20 mouse cellular contexts compared by ENCODE assay signal in the genomic region with DNA sequence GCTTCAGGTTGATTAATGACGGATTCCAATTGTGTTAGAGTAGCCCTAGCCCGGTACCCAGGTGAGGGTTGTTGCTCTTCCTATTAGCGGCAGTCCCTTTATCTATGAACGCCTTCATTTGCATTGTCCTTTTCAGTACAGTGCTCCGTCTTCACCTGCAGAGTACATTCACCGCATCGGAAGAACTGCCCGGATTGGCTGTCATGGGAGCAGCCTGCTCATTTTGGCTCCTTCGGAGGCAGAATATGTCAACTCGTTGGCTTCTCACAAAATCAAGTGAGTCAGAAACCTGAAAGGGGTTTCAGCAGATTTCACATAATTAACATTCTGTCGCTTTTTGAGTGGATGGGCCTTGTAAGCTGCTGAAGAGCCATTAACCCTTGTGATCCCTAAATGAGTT. TPM values are rescaled to one million over a fixed set of nuclear protein-coding genes. Genes with fewer than 3 reads are reported as not detected.
"Had no signal": no experiment of that assay in that cellular context is flagged by ENCODE, and none has a peak within 500 bp of the region (broad histone marks: within the 10 kb centered on the region; RNA-seq: fewer than 3 reads in every experiment).

No protein-coding gene starts in this region.

- H3K4me1 ChIP-seq: lung, embryonic 15.5 days; megakaryocyte, embryonic 14.5 days; midbrain, embryonic 15.5 days; neural tube, embryonic 12.5 days; stomach, embryonic 15.5 days had no signal

- H3K27ac ChIP-seq: lung, embryonic 15.5 days; macrophage; midbrain, embryonic 13.5 days; midbrain, embryonic 15.5 days; neural tube, embryonic 12.5 days; stomach, embryonic 15.5 days; stomach, postnatal 0 days had no signal

- H3K9ac ChIP-seq: lung, embryonic 15.5 days; midbrain, embryonic 13.5 days; midbrain, embryonic 15.5 days; neural tube, embryonic 12.5 days; stomach, embryonic 15.5 days had no signal

- H3K27me3 ChIP-seq: lung, embryonic 15.5 days; megakaryocyte, embryonic 14.5 days; midbrain, embryonic 13.5 days; midbrain, embryonic 15.5 days; neural tube, embryonic 12.5 days; stomach, embryonic 15.5 days had no signal

- H3K4me2 ChIP-seq: lung, embryonic 15.5 days; midbrain, embryonic 11.5 days; midbrain, embryonic 13.5 days; midbrain, embryonic 15.5 days; neural tube, embryonic 12.5 days; stomach, embryonic 15.5 days had no signal

- ATAC-seq: lung, postnatal 0 days; midbrain, embryonic 13.5 days; midbrain, embryonic 15.5 days had no signal

- H3K9me3 ChIP-seq: lung, embryonic 15.5 days; megakaryocyte, embryonic 14.5 days; midbrain, embryonic 13.5 days; midbrain, embryonic 15.5 days; neural tube, embryonic 12.5 days; stomach, embryonic 15.5 days had no signal

- DNase-seq: lung, adult 2 months; lung, postnatal 14 days; lung, postnatal 36 days; right cerebral cortex, postnatal 14 days; thymus, adult 2 months; thymus, postnatal 25 days; thymus, postnatal 4 days had no signal

- H3K4me3 ChIP-seq: lung, embryonic 15.5 days; megakaryocyte, embryonic 14.5 days; midbrain, embryonic 13.5 days; midbrain, embryonic 15.5 days; neural tube, embryonic 12.5 days; stomach, embryonic 15.5 days had no signal

RNA-seq across cellular contexts. Expression of a gene that starts 40.9 kb away (rescaled TPM):
- total RNA-seq: megakaryocyte progenitor cell, adult 5-6 weeks; neutrophil, adult 5-6 weeks had no signal
- polyA plus RNA-seq: lung, embryonic 15.5 days; macrophage; stomach, postnatal 0 days; urinary bladder, adult 2 months had no signal
